Mouse (Mus musculus) liver, embryonic 14.5 days (tissue): ENCODE measurements at regions not wholly inside any gene's neighbourhood (a gene's known extent, or its start where the extent isn't known, plus 50 kb on each side); places are given as distances from the start of the nearest gene placed in this dataset.

Experiments used
- CTCF ChIP-seq: IDR thresholded peaks from 2 replicates; pipeline ENCODE4 v1.5.1; 2016; ENCODE audit warnings: antibody characterized with exemption, low read depth, control low read depth
- EP300 ChIP-seq: IDR thresholded peaks from 2 replicates; pipeline ENCODE4 v1.6.1; 2016; ENCODE audit warnings: antibody characterized with exemption, low read depth

- no peak for TF ChIP-seq CTCF
- no peak for TF ChIP-seq EP300
Measured at GRCm38 (mm10) chr1:55914284-55914683, 508.6 kb downstream of the Plcl1 start.
